Mouse (Mus musculus): ENCODE data around the gene Cryzl1.

GRCm38 (mm10) chr16:91689791-91690190 is 39.0 kb downstream of the Cryzl1 start:
- TF ChIP-seq CTCF (IDR thresholded peaks at IDR 0.05; ENCODE audit: extremely low read depth, insufficient read length, insufficient replicate concordance, low read depth, low read length) (no peak), POLR2A (IDR thresholded peaks at IDR 0.05; ENCODE audit: low read depth, low read length) (no peak)

All from small intestine, adult 2 months (tissue).